Mouse (Mus musculus) ovary, postnatal 36 days (tissue): ENCODE data around the gene Ptpn14.

Source experiments
- DNase-seq: peaks from one replicate; pipeline ENCODE4 v3.0.0; 2022; ENCODE audit warnings: low spot score, mixed read lengths

Ptpn14 gene

DNA sequence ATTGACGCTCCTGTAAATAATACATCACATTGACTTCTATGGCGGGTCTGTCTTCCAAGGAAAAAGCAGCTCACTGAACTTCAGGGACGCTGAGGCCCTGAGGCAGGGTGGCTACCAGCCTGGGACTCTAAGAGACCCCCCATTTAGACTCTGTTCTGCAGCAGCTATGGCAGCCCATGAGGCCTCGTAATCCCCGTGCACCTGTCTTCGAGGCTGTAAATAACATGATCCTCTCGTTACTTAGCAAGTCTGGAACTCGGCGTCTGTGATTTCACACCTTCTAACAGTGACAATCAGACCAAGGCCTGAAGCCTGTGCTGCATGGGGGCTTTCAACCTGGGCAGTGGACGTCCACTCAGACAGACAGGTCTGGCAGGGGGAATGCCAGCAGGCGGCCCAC is 175.1 kb downstream of the Ptpn14 start:
- DNase-seq: no peak

DNA sequence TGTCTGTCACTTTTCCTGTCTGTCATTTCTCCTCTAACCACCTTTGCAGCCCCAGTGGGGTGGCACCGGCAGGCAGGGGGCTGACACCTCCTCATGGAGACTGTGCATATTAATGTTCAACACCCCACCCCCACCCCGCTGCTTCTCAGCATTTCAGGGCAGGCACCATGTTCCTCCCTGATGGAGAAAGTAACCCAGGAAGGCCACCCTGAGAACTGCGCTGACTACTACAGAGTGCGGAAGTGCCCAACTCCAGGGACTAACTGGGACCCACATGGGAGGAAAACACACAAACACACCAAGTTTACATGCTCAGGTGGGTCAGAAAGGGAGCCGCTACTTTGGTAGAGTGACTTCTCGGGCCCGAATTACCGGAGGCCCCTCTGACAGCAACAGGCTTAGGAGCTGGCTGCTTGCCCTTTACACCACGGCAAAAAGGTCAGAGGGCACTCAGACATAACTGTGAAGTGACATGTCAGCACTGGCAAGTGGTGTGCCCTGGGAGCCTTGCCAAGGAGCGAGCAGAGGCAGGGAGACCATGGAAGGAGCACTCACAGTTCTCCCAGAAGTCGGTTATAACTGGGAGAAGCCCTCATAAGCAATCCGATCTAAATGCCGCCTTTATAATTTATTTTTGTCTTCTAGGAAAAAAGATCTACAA is 182.7 kb downstream of the Ptpn14 start:
- DNase-seq: peak; percentile 34

DNA sequence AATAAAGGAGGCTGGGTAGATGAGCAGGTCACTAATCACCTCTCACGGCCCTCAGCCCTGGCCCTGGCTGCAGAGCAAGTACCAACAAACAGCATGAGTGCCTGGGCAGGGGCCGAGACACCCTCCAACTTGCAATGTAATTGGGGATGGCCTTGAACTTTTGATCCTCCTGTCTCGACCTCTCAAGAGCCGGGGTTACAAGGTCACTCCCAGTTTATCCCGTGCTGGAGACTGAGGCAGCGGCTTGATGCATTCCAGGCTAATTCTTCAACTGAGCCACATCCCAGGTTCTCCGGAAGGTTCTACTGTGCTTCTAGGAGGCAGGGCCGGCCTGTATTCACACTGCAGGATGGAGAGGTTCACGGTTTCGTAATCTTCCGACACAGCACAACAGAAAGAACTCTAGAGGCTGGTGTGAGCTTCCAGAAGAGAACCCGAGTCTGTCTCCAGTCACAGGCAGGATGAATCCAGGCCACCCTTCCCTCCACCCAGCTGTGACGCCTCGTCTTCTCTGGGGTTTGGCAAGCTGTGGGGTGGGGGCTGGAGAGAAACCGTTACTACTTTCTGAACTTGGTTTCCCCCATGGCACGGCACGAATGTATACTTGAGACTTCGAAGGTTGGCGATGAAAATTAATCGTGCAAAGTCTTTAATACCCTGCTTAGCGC is 185.2 kb downstream of the Ptpn14 start:
- no peak for DNase-seq

DNA sequence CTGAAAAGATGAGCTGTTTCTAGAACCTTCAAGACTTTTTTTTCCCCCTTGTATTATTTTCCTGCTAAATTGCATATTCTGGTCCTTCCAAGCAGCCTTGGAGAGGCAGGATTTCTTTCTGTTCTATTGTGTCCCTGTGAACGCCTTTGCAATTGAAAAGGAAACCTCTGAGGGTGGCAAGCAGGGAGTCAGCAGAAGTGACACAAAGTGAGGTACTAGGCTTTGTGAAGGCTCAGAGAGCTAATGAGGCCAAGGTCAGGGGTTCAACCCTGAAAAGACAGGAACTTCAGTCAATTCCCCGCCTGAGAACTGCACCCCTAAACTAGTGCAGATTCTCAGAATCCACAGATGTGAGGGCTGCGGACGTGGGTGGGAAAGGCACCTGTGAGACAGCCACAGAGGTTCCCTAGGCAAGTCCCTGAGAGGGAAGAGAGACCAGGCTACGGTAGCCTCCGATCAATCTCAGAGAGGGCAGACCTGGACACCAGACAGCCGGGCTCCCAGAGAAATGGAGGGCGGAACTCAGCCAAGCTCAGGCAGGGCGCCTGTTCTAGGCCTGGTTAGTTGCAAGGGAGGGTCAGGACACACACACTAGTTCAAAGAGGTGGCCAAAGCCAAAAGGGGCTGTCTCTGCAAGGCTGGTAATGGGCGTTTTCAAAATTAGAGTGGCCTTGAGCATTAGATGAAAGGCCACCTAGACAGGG is 188.5 kb downstream of the Ptpn14 start:
- DNase-seq: no peak

DNA sequence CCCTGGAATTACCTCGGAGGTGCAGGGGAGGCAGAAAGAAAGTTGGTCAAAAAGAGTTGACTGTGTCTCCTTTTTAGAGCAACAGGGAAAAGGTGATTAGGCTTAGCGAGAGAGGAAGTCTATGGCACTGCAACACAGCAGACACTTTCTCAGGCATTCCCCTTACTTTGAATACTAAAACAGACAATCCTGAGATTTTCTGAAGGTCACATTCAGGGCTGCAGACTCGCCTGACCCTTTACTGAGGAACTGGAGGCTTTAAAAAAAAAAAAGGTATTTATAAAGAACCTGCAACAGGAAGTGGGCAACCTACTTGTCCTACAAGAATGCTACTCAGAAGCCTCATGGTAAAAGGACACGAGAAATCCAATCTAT is 189.0 kb downstream of the Ptpn14 start:
- no peak for DNase-seq

DNA sequence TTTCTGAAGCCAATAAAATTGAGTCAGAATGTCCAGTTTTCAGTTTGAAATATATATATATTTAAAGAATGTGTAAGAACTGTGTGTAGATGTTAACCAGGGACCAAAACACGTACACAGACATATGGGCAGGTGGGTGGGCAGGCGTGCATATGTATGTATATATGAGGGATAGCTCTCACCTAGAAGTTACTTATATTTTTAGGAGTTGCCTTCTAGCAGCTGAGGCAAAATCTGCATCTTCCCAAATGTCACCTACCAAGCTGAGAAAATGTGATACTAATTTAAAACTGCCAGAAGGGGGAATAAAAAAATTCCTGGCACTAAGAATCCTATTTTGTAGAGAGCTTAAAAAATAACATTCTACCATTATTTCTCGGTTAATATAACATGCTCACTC is 191.7 kb downstream of the Ptpn14 start:
- DNase-seq: no peak

DNA sequence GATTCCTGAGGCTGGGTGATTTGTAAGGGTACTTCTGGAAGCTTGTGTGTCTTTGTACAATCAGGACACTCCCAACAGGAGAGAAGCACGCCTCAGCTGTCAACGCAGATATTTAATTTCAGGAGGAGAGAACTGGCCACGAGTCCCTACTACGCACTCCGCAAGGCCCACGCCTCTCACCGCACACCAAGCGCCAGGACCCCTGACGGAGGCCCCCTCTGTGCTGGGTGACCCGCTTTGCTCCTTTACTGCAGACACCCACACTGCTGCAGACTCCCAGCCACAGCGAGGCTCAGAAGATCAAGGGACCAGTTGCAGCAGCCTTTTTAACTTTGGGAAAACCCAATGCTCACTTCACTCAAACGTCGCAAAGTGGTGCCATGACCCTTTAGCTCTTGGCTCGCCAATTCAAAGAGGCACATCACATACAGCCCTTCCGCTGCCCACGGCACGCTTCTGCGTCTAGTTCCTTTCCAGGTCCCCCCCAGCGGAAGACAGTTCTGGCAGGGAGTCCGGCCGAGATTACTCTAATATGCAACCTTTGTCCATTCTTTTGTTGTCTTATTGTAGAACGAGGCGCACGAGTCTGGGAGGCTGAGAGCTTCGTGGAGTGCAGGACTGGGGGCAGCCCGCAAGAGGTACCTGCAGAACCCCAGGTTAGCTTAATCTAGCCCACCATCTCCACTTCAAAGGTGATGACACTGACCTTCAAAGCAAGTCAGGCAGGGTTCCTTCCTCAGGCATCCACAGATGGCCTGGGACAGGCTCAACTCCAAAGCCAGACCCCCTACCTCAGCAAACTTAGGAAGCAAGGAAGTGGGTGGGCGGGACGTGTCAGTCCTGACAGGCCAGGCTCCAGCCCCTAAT is 192.9 kb downstream of the Ptpn14 start:
- no peak for DNase-seq

DNA sequence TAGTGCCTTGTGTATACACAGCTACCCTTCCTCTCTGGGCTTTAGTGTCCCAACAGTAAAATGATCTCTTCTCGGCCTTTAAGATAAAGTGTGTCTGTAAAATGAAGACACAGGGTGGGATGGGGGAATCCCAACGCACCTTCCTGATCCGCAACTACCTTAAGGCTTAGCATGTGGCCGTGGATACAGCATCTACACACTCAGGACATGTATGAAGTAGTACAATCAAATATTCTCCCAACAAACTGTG is 193.4 kb downstream of the Ptpn14 start:
- no peak for DNase-seq

DNA sequence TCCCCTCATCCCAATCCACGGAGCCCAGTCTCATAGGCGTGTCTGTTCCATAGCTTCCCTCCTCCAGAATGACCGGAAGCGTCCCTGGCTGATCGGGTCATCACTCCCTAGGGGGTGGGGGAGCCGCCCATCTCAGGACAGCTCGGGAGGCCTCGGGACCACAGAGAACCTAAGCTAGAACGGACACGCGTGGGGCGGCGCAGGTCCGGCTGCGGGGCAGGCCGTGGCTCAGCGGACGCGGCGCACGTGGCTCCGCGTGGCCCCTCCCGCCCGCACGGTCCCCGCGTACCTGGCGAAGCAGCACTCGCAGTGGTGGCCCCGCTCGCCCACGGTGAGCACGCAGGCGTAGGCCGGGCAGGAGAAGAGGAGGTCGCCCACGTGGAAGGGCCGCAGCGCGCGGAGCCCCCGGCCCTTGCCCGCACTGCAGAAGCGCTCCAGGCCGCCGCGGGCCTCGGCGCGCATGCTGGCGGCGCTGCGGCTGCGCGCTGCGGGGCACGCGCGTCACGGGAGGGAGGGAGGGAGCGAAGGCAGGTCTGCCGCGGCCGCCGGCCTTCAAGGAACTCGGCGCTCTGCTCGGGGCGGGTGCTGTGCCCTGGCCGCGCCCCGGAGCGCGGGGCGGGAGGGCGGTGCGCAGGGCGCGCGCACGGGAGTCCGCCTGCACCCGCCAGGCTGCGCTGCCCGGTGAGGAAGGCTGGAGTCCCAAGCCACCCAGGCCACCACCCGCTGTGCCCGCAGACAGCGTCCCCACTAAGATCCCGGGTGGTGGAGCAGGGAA is 193.9 kb downstream of the Ptpn14 start, which contains the start of gene Smyd2:
Gene Smyd2 (minus strand): TSS at position 546 of the 775 bp plus-strand sequence.
- peak; percentile 84 for DNase-seq

DNA sequence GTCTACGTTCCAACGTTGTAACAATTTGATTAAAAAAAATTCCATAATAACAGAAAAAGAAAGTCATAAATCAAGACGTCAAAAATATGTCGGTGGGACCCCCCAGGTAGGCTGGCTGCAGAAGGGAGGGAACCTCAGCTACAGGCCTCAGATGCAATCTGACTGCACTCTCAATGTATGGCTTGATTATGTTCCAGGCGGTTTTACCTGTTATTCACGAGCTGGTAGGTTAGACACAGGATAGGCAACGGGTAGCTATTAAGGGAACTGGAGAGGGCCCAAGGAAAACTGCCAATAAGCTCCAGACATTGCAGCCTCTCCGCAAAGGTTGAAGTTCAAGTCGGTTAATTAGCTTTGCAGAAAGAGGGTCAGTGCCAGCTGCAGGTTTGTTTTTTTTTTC is 194.7 kb downstream of the Ptpn14 start:
- no peak for DNase-seq

DNA sequence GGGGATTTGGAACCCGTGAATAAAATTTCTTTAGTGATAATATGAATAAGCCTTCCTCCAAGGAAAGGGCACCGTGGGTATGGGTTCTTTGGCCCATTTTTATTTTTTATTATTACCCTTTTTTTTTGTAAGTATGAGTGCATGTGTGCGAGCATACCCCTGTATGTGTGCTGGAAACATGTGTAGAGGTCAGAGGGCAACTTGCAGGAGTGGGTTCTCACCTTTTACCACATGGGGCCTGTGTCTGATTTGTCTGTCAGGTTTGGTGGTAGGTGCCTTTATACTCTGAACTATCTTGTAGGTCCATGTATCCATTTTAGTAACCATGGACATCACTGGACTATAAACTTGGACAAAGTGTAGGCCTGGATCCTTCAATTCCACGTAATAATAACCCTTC is 195.1 kb downstream of the Ptpn14 start:
- no peak for DNase-seq

DNA sequence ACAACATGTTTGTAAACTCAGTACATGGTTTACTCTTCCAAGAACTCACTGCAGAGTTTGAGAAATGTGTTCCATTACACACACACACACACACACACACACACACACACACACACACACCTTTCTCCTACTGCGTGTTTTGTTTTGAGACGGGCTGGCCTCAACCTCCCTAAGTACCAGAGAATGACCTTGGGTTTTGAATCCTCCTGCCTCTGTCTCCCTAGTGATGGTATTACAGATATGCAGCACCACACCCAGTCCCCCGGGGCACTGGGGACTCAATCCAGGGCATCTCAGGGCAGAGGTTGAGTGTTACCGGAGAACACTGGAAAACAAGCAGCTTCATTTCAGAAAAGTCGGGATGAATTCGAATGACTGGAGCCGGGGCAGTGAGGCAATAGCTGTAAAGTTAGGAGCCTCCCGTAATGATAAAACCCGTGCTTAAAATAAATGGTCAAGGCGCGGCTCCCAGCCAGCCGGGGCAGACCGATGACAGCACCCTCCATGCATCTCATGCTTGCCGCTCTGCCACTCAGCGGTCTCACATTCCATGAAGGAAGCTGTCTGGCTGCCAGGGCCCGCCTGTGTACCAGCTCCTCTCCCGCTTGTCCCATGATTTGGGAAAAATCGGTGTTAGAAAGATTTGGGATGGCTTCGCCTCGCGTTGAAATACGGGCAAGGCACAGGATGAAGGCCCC is 196.0 kb downstream of the Ptpn14 start:
- DNase-seq: no peak

DNA sequence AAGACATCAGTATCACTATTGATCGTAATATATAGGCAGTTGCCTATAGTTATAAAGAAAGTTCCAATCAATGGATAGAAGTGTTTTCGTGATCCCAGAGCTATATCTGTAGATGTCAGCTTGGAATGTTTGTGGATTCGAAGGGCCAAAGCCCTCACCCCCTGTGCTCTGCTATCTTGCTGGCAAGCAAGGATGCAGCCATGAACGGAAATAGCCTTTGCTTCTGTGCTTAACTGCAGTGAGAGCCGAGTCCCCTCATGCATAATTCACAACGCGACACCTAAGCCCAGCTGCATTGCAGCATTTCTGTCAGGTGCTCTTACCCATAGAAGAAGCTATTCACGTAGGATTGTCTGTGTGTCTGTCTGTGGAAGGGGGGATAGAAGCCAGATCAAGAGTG is 198.2 kb downstream of the Ptpn14 start:
- DNase-seq: no peak
